Mouse (Mus musculus) megakaryocyte, embryonic 14.5 days (primary cell): ENCODE measurements at regions not wholly inside any gene's neighbourhood (a gene's known extent, or its start where the extent isn't known, plus 50 kb on each side); places are given as distances from the start of the nearest gene placed in this dataset.

Experiments
- FLI1 ChIP-seq: IDR thresholded peaks from 2 replicates; pipeline ENCODE4 v1.6.1; 2012; ENCODE audit warnings: low read length, inconsistent platforms, mixed read lengths
- GATA1 ChIP-seq: IDR thresholded peaks from 3 replicates; pipeline ENCODE4 v1.6.1; 2012; ENCODE audit warnings: mixed read lengths, low read length, inconsistent platforms, borderline replicate concordance

GRCm38 (mm10) chr11:16701826-16702225, 50.2 kb upstream of the Egfr start:
- TF ChIP-seq GATA1, result no peak
- no peak for TF ChIP-seq FLI1
